Mouse (Mus musculus): Measurements from ENCODE around the gene Gm48552. TPM values are rescaled to one million over a fixed set of nuclear protein-coding genes. Genes with fewer than 3 reads are reported as not detected.

The Gm48552 gene
- polyA plus RNA-seq, 1 experiment, result 1.0 TPM

DNA sequence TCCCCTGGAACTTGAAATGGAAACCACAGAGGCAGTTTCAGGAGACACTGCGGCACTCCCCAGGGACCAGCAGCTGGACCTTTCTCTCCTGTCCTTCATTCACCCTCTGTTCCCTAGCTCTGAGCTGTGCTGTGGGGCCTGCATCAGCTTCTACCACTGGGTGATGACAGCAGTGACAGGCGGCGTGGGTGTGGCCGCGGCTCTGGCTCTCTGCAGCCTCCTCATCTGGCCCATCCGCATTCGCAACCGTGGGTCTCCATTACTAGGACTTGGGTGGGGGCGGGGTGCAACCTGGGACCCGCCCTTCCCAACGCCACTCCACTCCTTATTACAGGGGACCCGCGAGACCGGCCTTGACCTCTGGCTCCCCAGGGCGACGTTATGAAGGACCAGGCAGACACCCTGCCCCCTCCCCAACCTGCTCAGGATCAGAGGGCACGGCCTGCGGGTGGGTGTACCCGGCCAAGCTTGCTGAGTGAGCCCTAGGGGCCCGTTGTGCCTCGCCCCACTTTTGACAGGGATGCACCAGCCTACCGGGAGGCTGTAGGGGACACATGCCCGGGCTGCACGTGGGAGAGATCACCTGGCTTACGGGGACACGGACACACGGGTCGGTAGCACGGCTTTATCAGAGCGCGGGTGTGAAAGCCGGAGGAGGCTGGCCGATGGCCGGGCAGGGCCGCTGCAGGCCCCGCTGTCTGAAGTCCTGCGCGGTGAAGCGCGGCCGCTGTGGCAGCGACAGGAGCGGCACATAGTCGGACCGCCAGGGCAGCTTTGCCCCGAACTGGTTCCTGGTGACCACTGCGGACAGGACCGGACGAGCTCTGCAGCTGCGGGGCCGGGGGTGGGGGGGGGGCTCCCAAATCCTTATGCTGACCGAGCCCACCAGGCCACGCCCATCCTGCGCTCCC lies 25.1 kb upstream of the Gm48552 start:
- 26% methylated on average over 54 of the region's 54 CpGs for WGBS
- Histone ChIP-seq H3K27ac (ENCODE audit: insufficient read depth, low read depth, low read length) (no peak overlapping the region), H3K27me3 (replicated peaks; ENCODE audit: control insufficient read depth, insufficient read depth, low read length) (no peaks in the 10 kb centered on the region), H3K4me3 (ENCODE audit: insufficient read depth, low read depth, low read length) (peak overlapping the region; percentile 14; the same call in 1 of the 2 replicates), H3K4me1 (ENCODE audit: control insufficient read depth, insufficient read depth, low read length) (peaks cover 7% of the 10 kb centered on the region), H3K36me3 (ENCODE audit: control insufficient read depth, insufficient read depth, low read length) (no peaks in the 10 kb centered on the region)
- peak; percentile 67 for DNase-seq
- TF ChIP-seq POLR2A (IDR thresholded peaks at IDR 0.05; ENCODE audit: low read depth, low read length) (no peak), CTCF (conservative IDR thresholded peaks at IDR 0.05; ENCODE audit: insufficient read depth, insufficient read length, low read depth, low read length) (no peak)

- Histone ChIP-seq H3K27me3 (replicated peaks; ENCODE audit: control insufficient read depth, insufficient read depth, low read length) (no peaks in the 10 kb centered on the region), H3K4me3 (ENCODE audit: insufficient read depth, low read depth, low read length) (no peak overlapping the region), H3K36me3 (ENCODE audit: control insufficient read depth, insufficient read depth, low read length) (no peaks in the 10 kb centered on the region), H3K27ac (ENCODE audit: insufficient read depth, low read depth, low read length) (no peak overlapping the region), H3K4me1 (ENCODE audit: control insufficient read depth, insufficient read depth, low read length) (peaks cover 5% of the 10 kb centered on the region; the same call in 1 of the 2 replicates)
- no peak for DNase-seq
- 27% methylated on average over 28 of the region's 28 CpGs for WGBS
- no peak for TF ChIP-seq POLR2A (IDR thresholded peaks at IDR 0.05; ENCODE audit: low read depth, low read length)
- TF ChIP-seq CTCF (conservative IDR thresholded peaks at IDR 0.05; ENCODE audit: insufficient read depth, insufficient read length, low read depth, low read length), result no peak
Observed at GRCm38 (mm10) chr10:81364666-81365065, 24.1 kb upstream of the Gm48552 start.

GRCm38 (mm10) chr10:81365073-81365472 lies 23.7 kb upstream of the Gm48552 start:
- Histone ChIP-seq H3K27me3 (replicated peaks; ENCODE audit: control insufficient read depth, insufficient read depth, low read length) (no peaks in the 10 kb centered on the region), H3K36me3 (ENCODE audit: control insufficient read depth, insufficient read depth, low read length) (no peaks in the 10 kb centered on the region), H3K27ac (ENCODE audit: insufficient read depth, low read depth, low read length) (no peak overlapping the region), H3K4me3 (ENCODE audit: insufficient read depth, low read depth, low read length) (no peak overlapping the region), H3K4me1 (ENCODE audit: control insufficient read depth, insufficient read depth, low read length) (peaks cover 1% of the 10 kb centered on the region; the same call in 1 of the 2 replicates)
- TF ChIP-seq CTCF (conservative IDR thresholded peaks at IDR 0.05; ENCODE audit: insufficient read depth, insufficient read length, low read depth, low read length) (no peak), POLR2A (IDR thresholded peaks at IDR 0.05; ENCODE audit: low read depth, low read length) (no peak)
- 60% methylated on average over 4 of the region's 4 CpGs for WGBS
- no peak for DNase-seq

- no peak for DNase-seq
- no peak within 1 kb of the TSS for H3K27ac ChIP-seq (ENCODE audit: insufficient read depth, low read depth, low read length)
- no peaks in the 10 kb centered on the region for H3K36me3 ChIP-seq (ENCODE audit: control insufficient read depth, insufficient read depth, low read length)
Observed at GRCm38 (mm10) chr10:81365672-81366476, 22.9 kb upstream of the Gm48552 start, which contains the start of gene 4930404N11Rik. 4930404N11Rik (minus strand) TSS chr10:81365816.

DNA sequence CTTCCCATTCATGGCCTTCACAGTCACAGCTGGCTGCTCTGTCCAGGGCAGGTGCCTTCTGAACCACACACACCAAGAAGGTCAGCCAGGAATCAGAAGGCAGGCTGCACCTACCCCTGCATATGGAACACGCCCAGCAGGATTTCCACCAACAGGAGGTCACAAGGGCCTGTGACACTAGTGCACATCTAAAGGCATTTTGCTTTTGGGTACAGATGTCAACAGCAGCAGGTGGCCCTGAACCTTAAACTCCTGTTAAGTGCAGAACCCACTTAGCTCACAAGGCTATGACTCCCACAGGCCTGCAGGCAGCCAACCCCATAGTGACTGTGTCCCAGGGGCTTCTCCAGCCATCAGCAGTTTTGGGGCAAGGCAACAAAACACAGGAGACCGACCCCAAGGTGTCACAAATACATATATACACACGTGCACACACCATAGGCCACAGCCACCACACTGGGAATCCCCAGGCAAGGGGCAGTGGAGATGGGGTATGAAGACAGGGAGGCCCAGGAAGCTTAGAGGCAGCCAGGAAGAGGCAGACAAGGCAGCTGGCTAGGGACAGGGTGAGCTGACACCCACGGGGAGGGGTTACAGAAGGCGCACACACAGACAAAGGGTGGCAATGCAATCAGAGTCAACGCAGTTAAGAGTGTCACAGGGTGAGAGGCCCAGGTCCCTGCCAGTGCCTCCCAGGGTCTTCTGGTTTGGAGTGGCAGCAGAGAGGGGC lies 22.2 kb upstream of the Gm48552 start:
- H3K36me3 ChIP-seq (ENCODE audit: control insufficient read depth, insufficient read depth, low read length), result no peaks in the 10 kb centered on the region

More at GRCm38 (mm10) chr10:81365672-81366476, 22.9 kb upstream of the Gm48552 start, which contains the start of gene 4930404N11Rik:
- TF ChIP-seq POLR2A (IDR thresholded peaks at IDR 0.05; ENCODE audit: low read depth, low read length) (no peak), CTCF (conservative IDR thresholded peaks at IDR 0.05; ENCODE audit: insufficient read depth, insufficient read length, low read depth, low read length) (no peak)
- no peaks in the 10 kb centered on the region for H3K4me1 ChIP-seq (ENCODE audit: control insufficient read depth, insufficient read depth, low read length)
- no peaks in the 10 kb centered on the region for H3K27me3 ChIP-seq (replicated peaks; ENCODE audit: control insufficient read depth, insufficient read depth, low read length)
- no peak within 1 kb of the TSS for H3K4me3 ChIP-seq (ENCODE audit: insufficient read depth, low read depth, low read length)
- 43% methylated on average over 12 of the region's 12 CpGs for WGBS

DNA sequence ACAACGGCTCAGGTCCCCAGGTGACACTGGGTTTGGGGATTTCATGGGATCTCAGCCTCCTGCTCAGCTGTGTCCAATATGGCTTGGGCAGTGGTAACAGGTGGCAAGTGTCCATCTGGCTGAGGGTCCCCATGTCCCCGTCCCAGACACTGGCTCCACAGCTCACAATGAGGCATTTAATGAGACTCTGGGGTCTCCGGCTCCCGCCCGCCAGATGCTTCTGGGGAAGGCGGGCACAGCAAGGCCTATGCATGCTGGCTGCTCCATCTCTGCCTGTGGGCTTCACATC lies 21.7 kb upstream of the Gm48552 start:
- Histone ChIP-seq H3K4me1 (ENCODE audit: control insufficient read depth, insufficient read depth, low read length) (no peaks in the 10 kb centered on the region), H3K36me3 (ENCODE audit: control insufficient read depth, insufficient read depth, low read length) (no peaks in the 10 kb centered on the region), H3K27me3 (replicated peaks; ENCODE audit: control insufficient read depth, insufficient read depth, low read length) (no peaks in the 10 kb centered on the region), H3K4me3 (ENCODE audit: insufficient read depth, low read depth, low read length) (no peak overlapping the region), H3K27ac (ENCODE audit: insufficient read depth, low read depth, low read length) (no peak overlapping the region)
- 93% methylated on average over 6 of the region's 6 CpGs for WGBS
- TF ChIP-seq POLR2A (IDR thresholded peaks at IDR 0.05; ENCODE audit: low read depth, low read length), result no peak
- no peak for TF ChIP-seq CTCF (conservative IDR thresholded peaks at IDR 0.05; ENCODE audit: insufficient read depth, insufficient read length, low read depth, low read length)
- DNase-seq, result no peak

More for the DNA sequence above, 22.2 kb upstream of the Gm48552 start:
- no peak overlapping the region for H3K27ac ChIP-seq (ENCODE audit: insufficient read depth, low read depth, low read length)
- 69% methylated on average over 6 of the region's 6 CpGs for WGBS
- no peaks in the 10 kb centered on the region for H3K4me1 ChIP-seq (ENCODE audit: control insufficient read depth, insufficient read depth, low read length)
- H3K27me3 ChIP-seq (replicated peaks; ENCODE audit: control insufficient read depth, insufficient read depth, low read length), result no peaks in the 10 kb centered on the region
- DNase-seq, result no peak
- no peak overlapping the region for H3K4me3 ChIP-seq (ENCODE audit: insufficient read depth, low read depth, low read length)
- TF ChIP-seq CTCF (conservative IDR thresholded peaks at IDR 0.05; ENCODE audit: insufficient read depth, insufficient read length, low read depth, low read length), result no peak
- peak; percentile 4 for TF ChIP-seq POLR2A (IDR thresholded peaks at IDR 0.05; ENCODE audit: low read depth, low read length)

Measured in kidney, adult 2 months (tissue).